Mouse (Mus musculus) C2C12 (cell line): ENCODE data around the gene Gtf3c1. TPM values are rescaled to one million over a fixed set of nuclear protein-coding genes. Genes with fewer than 3 reads are reported as not detected.

Experiments
- H3K27me3 ChIP-seq: one replicate; pipeline ENCODE4 v1.6.1; 2011; ENCODE audit not compliant: control insufficient read depth, insufficient read depth, insufficient read length
- H3K36me3 ChIP-seq: one replicate; pipeline ENCODE4 v1.6.1; 2011; ENCODE audit not compliant: control insufficient read depth, insufficient read depth
- H3K4me3 ChIP-seq: one replicate; pipeline ENCODE4 v1.5.1; 2011; ENCODE audit warnings: mild to moderate bottlenecking, control low read depth; ENCODE audit not compliant: poor library complexity, insufficient read depth, severe bottlenecking
- H3K79me2 ChIP-seq: one replicate; pipeline ENCODE4 v1.6.1; 2011; ENCODE audit not compliant: control insufficient read depth, insufficient read depth
- H3K79me3 ChIP-seq: one replicate; pipeline ENCODE4 v1.6.1; 2011; ENCODE audit warnings: low read depth, control low read depth
- H3ac ChIP-seq: one replicate; pipeline ENCODE3; 2011; ENCODE audit warnings: low read depth; ENCODE audit not compliant: control insufficient read depth, insufficient read length
- CEBPB ChIP-seq: IDR thresholded peaks from one replicate; pipeline ENCODE4 v1.6.1; 2011; ENCODE audit warnings: low read depth, mild to moderate bottlenecking, control low read depth, moderate library complexity
- CTCF ChIP-seq: IDR thresholded peaks from one replicate; pipeline ENCODE4 v1.5.1; 2011; ENCODE audit not compliant: control insufficient read depth, insufficient read depth, insufficient read length
- FOSL1 ChIP-seq: IDR thresholded peaks from one replicate; pipeline ENCODE4 v1.8.0; 2011; ENCODE audit warnings: mild to moderate bottlenecking, low read length; ENCODE audit not compliant: poor library complexity, insufficient read depth, severe bottlenecking
- MAX ChIP-seq: IDR thresholded peaks from one replicate; pipeline ENCODE4 v1.6.1; 2011; ENCODE audit warnings: mild to moderate bottlenecking, control low read depth
- MYOD1 ChIP-seq: IDR thresholded peaks from one replicate; pipeline ENCODE4 v1.6.1; 2011; ENCODE audit warnings: low read depth; ENCODE audit not compliant: control insufficient read depth, insufficient read length
- MYOG ChIP-seq: IDR thresholded peaks from one replicate; pipeline ENCODE4 v1.6.1; 2011; ENCODE audit not compliant: control insufficient read depth, insufficient read length; ENCODE audit errors: extremely low read depth
- USF1 ChIP-seq: IDR thresholded peaks from one replicate; pipeline ENCODE4 v1.6.1; 2011; ENCODE audit warnings: low read depth, mild to moderate bottlenecking, control low read depth, moderate library complexity
- polyA plus RNA-seq: library from polyadenylated mRNA; unstranded; fragments of >200 nt; fragmentation: generic; extraction: Trizol; gene quantifications from one replicate; pipeline ENCODE4 v1.2.1, GENCODE M21; 2012; ENCODE audit warnings: missing spikeins

Gtf3c1 gene
- polyA plus RNA-seq, 1 experiment = 37.1 TPM

DNA sequence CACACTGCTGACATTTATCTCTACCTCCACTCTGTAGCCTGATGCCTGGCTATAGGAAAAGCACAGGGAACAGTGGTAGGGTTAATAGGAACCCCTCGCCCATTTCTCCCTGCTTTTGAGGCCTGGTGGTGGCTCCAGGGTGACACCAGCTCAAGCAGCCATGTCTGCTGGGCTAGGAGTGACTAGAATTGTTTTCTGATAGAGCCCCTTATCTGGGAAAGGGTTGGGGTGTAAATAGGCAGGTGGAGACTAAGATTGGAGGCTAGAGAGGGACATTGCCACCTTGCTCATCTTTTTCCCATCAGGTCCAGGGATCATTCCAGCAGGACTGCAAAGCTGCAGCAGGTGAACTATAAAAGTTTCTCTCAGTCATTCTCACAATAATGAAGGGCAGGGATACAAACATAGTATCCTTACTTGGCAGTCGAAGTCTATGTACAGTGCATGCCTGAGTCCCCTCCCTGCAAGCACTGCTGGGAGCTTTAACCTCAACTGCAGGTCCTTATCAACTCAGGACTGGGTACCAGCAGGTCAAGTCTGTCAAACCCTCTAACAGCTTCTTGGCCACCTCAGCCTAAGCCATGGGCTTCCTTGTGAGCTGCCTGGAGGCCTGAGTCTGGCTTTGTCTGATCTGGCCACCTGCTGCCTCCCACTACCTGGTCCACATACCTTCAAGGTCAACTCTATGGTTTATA lies 39.2 kb upstream of the Gtf3c1 start:
- no peak for TF ChIP-seq CEBPB
- TF ChIP-seq FOSL1 = no peak
- no peak for TF ChIP-seq CTCF
- TF ChIP-seq USF1 = no peak
- TF ChIP-seq MAX = no peak
- TF ChIP-seq MYOD1 = no peak
- no peak for TF ChIP-seq MYOG
- Histone ChIP-seq H3K79me3 (no peaks in the 10 kb centered on the region), H3ac (no peak overlapping the region), H3K79me2 (no peaks in the 10 kb centered on the region), H3K36me3 (no peaks in the 10 kb centered on the region), H3K4me3 (no peak overlapping the region), H3K27me3 (no peaks in the 10 kb centered on the region)

DNA sequence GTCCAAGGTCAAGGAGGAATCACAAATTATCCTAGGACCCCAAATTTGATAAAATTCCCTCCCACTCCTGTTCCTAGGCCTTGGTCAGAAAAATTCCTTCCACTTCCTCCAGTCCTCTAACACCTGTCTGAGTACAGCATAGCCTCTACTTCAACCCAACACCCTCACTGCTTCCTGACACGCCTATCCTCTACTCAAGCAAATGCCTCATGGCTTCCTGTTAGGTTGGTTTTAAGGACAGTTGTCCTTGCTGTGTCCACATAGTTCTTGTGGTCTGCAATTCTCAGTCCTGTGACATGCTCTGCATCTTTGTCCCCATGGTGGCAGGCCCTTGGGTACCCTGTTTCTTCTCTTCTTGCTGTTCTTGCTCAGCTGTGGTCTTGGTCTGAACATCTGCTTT lies 37.2 kb upstream of the Gtf3c1 start:
- H3K79me3 ChIP-seq = no peaks in the 10 kb centered on the region
- H3K27me3 ChIP-seq = no peaks in the 10 kb centered on the region
- no peak for TF ChIP-seq FOSL1
- no peak for TF ChIP-seq USF1
- TF ChIP-seq MYOG = no peak
- no peak for TF ChIP-seq CTCF
- TF ChIP-seq MYOD1 = no peak
- TF ChIP-seq CEBPB = no peak
- TF ChIP-seq MAX = no peak
- H3K4me3 ChIP-seq = no peak overlapping the region
- no peak overlapping the region for H3ac ChIP-seq
- H3K79me2 ChIP-seq = no peaks in the 10 kb centered on the region
- H3K36me3 ChIP-seq = no peaks in the 10 kb centered on the region

DNA sequence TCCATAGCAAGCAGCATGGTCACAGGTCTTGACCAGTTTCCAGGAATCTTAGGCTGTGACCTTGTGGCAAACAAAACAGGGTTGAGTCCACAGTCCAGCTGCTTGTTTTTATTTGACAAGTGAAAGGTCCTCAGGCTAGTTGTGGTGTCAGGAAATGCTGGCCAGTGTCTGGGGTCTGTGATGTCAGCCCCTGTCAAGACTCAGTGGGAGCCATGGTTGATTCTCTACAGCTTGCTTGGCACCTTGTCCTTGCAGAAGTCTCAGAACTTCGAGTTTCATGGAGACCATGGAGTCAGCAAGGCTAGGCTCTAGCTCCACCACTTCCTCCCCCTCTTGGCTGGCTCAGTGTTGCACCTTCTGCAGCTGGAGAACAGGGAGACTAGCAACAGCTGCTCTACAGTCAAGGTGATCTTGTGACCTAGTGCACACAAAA lies 33.7 kb upstream of the Gtf3c1 start:
- Histone ChIP-seq H3K36me3 (no peaks in the 10 kb centered on the region), H3K79me2 (no peaks in the 10 kb centered on the region), H3K79me3 (no peaks in the 10 kb centered on the region), H3ac (no peak overlapping the region), H3K4me3 (no peak overlapping the region), H3K27me3 (no peaks in the 10 kb centered on the region)
- TF ChIP-seq FOSL1 (no peak), USF1 (no peak), MYOD1 (no peak), MAX (no peak), MYOG (no peak), CEBPB (no peak), CTCF (no peak)

DNA sequence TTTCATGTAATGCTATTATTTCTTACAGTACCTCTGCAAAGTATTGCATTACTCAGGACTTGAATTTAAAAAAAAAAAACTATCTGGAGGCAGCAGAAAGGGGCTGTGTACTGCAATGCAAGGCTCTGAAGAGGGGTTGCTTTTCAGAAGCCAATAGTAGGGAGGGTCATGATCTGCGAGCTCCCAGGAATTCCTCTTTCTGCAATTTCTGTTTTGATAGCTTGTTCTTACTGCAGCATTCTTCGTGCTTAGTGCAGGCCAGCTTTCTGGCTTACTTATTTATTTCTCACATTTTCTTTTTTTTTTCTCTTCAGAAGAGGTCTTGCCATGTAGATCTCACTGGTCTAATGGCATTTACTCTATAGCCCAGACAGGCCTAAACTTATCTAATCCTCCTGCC lies 32.9 kb upstream of the Gtf3c1 start:
- H3K27me3 ChIP-seq = no peaks in the 10 kb centered on the region
- no peaks in the 10 kb centered on the region for H3K79me2 ChIP-seq
- no peak for TF ChIP-seq CTCF
- no peak for TF ChIP-seq MYOD1
- no peak for TF ChIP-seq USF1
- TF ChIP-seq CEBPB = no peak
- no peak for TF ChIP-seq MYOG
- TF ChIP-seq FOSL1 = no peak
- no peak for TF ChIP-seq MAX
- no peaks in the 10 kb centered on the region for H3K36me3 ChIP-seq
- no peaks in the 10 kb centered on the region for H3K79me3 ChIP-seq
- H3ac ChIP-seq = no peak overlapping the region
- no peak overlapping the region for H3K4me3 ChIP-seq

DNA sequence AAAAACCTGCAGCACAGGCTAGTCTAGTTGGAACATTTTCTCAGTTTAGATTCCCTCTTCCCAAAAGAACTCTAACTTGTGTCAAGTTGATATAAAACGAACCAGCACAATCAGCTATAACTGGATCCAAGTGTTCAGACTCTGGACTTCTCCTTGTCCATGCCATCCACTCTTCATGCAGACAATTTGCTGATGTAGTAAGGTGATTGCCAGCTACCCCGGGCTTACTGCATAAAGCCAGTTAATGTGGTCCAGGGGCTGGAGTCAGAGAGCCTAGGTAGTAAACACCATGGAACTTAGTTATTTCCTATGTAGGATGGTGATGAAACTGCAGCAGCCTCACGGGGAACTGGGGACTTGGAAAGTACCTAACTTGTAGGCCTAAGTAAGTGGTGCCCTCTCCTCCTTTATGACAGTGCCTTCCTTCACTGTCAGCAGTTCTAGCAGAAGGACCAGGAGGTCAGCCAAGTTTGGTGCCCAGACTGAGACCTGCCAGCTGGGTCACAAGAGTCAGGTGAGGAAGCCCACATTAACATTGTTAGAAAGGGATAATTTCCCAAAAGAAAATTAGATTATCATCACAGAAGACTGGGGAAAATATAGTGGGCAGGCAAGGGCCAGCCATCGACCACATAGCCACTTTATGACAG lies 28.9 kb upstream of the Gtf3c1 start:
- Histone ChIP-seq H3K27me3 (no peaks in the 10 kb centered on the region), H3K79me3 (no peaks in the 10 kb centered on the region), H3ac (no peak overlapping the region), H3K4me3 (no peak overlapping the region), H3K79me2 (no peaks in the 10 kb centered on the region), H3K36me3 (no peaks in the 10 kb centered on the region)
- TF ChIP-seq USF1 = no peak
- no peak for TF ChIP-seq MYOD1
- TF ChIP-seq CTCF = no peak
- TF ChIP-seq MYOG = no peak
- TF ChIP-seq MAX = no peak

DNA sequence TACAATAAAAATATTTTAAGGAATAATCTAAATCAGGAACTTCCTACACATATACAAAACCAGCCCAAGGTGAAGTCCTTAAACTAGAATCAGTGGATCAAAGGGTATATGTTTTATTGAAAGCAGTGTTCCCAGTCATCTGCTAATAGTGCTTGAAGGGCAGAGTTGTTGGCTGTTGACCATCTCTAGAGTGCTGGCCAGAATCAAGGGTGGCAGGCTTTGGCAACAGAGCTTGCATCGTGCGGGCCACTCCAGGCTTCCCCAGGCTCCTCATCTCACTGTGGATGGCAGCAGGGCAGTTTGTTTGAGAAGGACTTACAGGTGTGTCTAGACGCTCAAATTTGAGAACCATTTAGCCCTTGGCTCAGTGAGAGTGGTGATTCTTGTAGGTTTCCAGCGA lies 26.2 kb upstream of the Gtf3c1 start:
- no peak for TF ChIP-seq CTCF
- no peak for TF ChIP-seq FOSL1
- Histone ChIP-seq H3ac (no peak overlapping the region), H3K27me3 (no peaks in the 10 kb centered on the region), H3K36me3 (no peaks in the 10 kb centered on the region), H3K79me3 (no peaks in the 10 kb centered on the region), H3K79me2 (no peaks in the 10 kb centered on the region), H3K4me3 (no peak overlapping the region)
